Mouse (Mus musculus) embryonic fibroblast, embryonic 13.5 days (primary cell): Measurements from ENCODE around the gene Naga.

Experiments
- CTCF ChIP-seq: IDR thresholded peaks from 2 replicates; pipeline ENCODE4 v1.5.1; 2011; ENCODE audit warnings: mild to moderate bottlenecking, control low read depth, low read length, moderate library complexity, borderline replicate concordance; ENCODE audit not compliant: insufficient read depth
- POLR2A ChIP-seq: IDR thresholded peaks from 2 replicates; pipeline ENCODE4 v1.6.1; 2011; ENCODE audit warnings: low read depth, mild to moderate bottlenecking, control low read depth, low read length, moderate library complexity

GRCm38 (mm10) chr15:82343368-82344287 lies 4.9 kb upstream of the Naga start:
- TF ChIP-seq CTCF (no peak), POLR2A (no peak)
